Mouse (Mus musculus): ENCODE measurements at regions not wholly inside any gene's neighbourhood (a gene's known extent, or its start where the extent isn't known, plus 50 kb on each side); places are given as distances from the start of the nearest gene placed in this dataset.

GRCm38 (mm10) chr2:39420696-39421095 lies 194.4 kb upstream of the Ppp6c start:
- no peaks in the 10 kb centered on the region for H3K36me3 ChIP-seq
- WGBS, result 95% methylated on average over 18 of the region's 25 CpGs
- no peak overlapping the region for H3K9ac ChIP-seq
- H3K27me3 ChIP-seq, result no peaks in the 10 kb centered on the region
- no peaks in the 10 kb centered on the region for H3K9me3 ChIP-seq
- ATAC-seq (ENCODE audit: insufficient number of reproducible peaks, insufficient read depth, low FRiP score, low TSS enrichment, low read depth), result no peak
- no peaks in the 10 kb centered on the region for H3K4me1 ChIP-seq
- no peak overlapping the region for H3K27ac ChIP-seq
- no peak overlapping the region for H3K4me2 ChIP-seq
- no peak overlapping the region for H3K4me3 ChIP-seq

DNA sequence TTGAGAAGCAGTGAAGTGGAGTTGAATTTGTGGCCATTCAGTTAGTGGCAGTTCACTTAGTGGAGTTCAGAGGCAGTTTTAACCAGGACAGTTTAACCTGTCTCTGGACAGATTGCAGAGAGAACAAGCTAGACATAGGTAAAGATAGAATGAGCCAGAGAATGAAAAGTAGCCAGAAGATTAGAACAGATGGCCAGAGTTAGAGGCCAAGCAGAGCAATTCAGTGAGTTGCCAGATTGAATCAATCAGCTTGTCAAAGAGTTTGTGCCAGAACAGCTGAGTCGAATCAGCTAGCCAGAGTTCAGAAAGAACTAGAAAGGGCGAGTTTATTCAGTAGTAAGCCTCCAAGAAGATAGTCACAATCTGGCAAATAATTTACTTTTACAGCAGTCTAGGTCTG lies 174.1 kb upstream of the Ppp6c start:
- H3K36me3 ChIP-seq, result no peaks in the 10 kb centered on the region
- no peak overlapping the region for H3K27ac ChIP-seq
- H3K4me3 ChIP-seq, result no peak overlapping the region
- H3K27me3 ChIP-seq, result no peaks in the 10 kb centered on the region
- no peak overlapping the region for H3K9ac ChIP-seq
- 13% methylated on average over 2 of the region's 2 CpGs for WGBS
- ATAC-seq (ENCODE audit: insufficient number of reproducible peaks, insufficient read depth, low FRiP score, low TSS enrichment, low read depth), result no peak
- H3K4me2 ChIP-seq, result no peak overlapping the region
- H3K4me1 ChIP-seq, result no peaks in the 10 kb centered on the region
- H3K9me3 ChIP-seq, result no peaks in the 10 kb centered on the region

GRCm38 (mm10) chr2:39399523-39399922 lies 173.3 kb upstream of the Ppp6c start:
- no peaks in the 10 kb centered on the region for H3K27me3 ChIP-seq
- ATAC-seq (ENCODE audit: insufficient number of reproducible peaks, insufficient read depth, low FRiP score, low TSS enrichment, low read depth), result no peak
- no peaks in the 10 kb centered on the region for H3K4me1 ChIP-seq
- H3K9ac ChIP-seq, result no peak overlapping the region
- 73% methylated on average over 2 of the region's 2 CpGs for WGBS
- H3K4me3 ChIP-seq, result no peak overlapping the region
- no peaks in the 10 kb centered on the region for H3K36me3 ChIP-seq
- no peak overlapping the region for H3K4me2 ChIP-seq
- no peak overlapping the region for H3K27ac ChIP-seq
- H3K9me3 ChIP-seq, result no peaks in the 10 kb centered on the region

DNA sequence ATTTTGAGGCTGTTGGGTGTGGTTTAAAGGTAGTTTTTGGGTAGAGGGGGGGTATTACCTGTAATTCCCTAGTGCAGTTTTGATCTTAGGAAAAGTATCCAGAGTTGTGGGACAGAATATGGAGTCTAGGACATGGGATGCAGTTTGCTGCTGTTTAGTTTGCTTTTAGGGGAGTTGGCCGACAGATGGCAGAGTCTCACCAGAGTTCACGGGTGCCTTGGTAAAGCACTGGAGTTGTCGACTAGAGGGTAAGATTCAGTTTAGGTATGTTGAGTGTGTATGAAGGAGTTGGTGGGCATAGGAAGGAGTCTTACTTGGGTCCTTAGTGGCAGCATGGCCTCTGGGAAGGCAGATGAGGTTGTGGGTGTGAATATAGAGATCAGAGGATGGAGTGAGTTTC lies 168.4 kb upstream of the Ppp6c start:
- Histone ChIP-seq H3K36me3 (no peaks in the 10 kb centered on the region), H3K4me2 (no peak overlapping the region), H3K27ac (no peak overlapping the region), H3K9ac (no peak overlapping the region), H3K27me3 (no peaks in the 10 kb centered on the region), H3K4me3 (no peak overlapping the region), H3K9me3 (no peaks in the 10 kb centered on the region), H3K4me1 (no peaks in the 10 kb centered on the region)
- ATAC-seq (ENCODE audit: insufficient number of reproducible peaks, insufficient read depth, low FRiP score, low TSS enrichment, low read depth), result no peak
- 62% methylated on average over 3 of the region's 3 CpGs for WGBS

DNA sequence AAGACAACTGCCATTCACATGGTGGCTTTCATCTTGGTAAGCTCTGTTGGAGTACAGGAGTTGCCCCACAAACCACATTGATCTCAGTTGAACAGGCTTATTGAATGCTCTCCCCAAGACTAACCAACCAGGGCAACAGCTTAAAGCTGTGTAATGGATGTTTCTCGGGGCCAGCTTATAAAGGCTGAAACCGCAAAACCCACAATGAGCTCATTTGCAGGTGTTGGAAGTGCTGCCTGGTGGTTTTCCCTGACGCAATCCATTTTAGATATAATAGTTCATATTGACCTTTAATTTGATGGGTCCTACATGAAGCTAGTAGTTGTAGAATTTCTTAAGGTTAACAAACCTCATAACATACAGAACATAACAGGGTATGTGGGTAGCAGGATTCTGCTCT lies 151.0 kb upstream of the Ppp6c start:
- no peak overlapping the region for H3K9ac ChIP-seq
- no peaks in the 10 kb centered on the region for H3K4me1 ChIP-seq
- WGBS, result 84% methylated on average over 3 of the region's 3 CpGs
- no peaks in the 10 kb centered on the region for H3K27me3 ChIP-seq
- no peak for ATAC-seq (ENCODE audit: insufficient number of reproducible peaks, insufficient read depth, low FRiP score, low TSS enrichment, low read depth)
- H3K4me3 ChIP-seq, result no peak overlapping the region
- H3K36me3 ChIP-seq, result no peaks in the 10 kb centered on the region
- H3K4me2 ChIP-seq, result no peak overlapping the region
- no peaks in the 10 kb centered on the region for H3K9me3 ChIP-seq
- H3K27ac ChIP-seq, result no peak overlapping the region

DNA sequence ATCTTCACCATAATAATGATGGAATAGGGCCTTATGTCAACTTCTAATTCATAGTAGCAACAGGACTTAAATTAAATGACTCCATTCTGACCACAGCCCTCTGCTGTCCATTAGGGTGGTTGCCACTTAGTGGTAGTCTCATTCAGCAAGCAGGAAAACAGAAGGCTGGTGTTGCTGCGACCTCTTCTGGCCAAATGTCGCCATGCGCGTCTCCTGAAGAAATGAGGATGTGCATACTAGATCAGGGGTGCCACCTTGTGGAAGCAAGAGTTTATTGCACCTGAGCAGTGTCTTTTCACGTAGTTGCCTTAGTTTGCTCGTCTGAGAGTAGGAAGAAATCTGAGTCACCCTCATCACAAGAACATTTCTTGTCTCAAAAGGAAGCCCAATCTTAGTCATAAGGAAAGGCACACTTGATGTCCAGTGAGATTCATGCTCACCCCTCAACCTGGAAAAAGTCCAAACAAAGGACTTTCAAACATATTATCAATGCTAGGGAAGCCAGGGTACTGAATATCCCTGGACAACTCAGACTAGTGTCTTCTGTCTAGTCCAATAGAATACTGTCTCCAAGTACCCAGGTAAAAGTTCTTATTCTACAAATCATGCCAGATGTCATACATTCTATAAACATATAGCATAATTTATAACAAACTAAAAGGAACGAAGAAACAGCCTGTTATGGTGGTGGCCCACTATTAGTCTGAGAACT lies 147.0 kb upstream of the Ppp6c start:
- Histone ChIP-seq H3K4me1 (no peaks in the 10 kb centered on the region), H3K9ac (no peak overlapping the region), H3K9me3 (no peaks in the 10 kb centered on the region), H3K4me3 (no peak overlapping the region), H3K36me3 (no peaks in the 10 kb centered on the region), H3K27me3 (no peaks in the 10 kb centered on the region), H3K27ac (no peak overlapping the region), H3K4me2 (no peak overlapping the region)
- 14% methylated on average over 7 of the region's 7 CpGs for WGBS
- no peak for ATAC-seq (ENCODE audit: insufficient number of reproducible peaks, insufficient read depth, low FRiP score, low TSS enrichment, low read depth)

- no peak overlapping the region for H3K9ac ChIP-seq
- no peaks in the 10 kb centered on the region for H3K27me3 ChIP-seq
- no peak for ATAC-seq (ENCODE audit: insufficient number of reproducible peaks, insufficient read depth, low FRiP score, low TSS enrichment, low read depth)
- H3K36me3 ChIP-seq, result no peaks in the 10 kb centered on the region
- no peak overlapping the region for H3K27ac ChIP-seq
- 83% methylated on average over 3 of the region's 3 CpGs for WGBS
- no peak overlapping the region for H3K4me2 ChIP-seq
- no peaks in the 10 kb centered on the region for H3K9me3 ChIP-seq
- H3K4me3 ChIP-seq, result no peak overlapping the region
- H3K4me1 ChIP-seq, result 0 out of 2 replicates have a peak, but pooled peaks cover 4% of the 10 kb centered on the region
These were observed 118.0 kb upstream of the Ppp6c start for GRCm38 (mm10) chr2:39344207-39344606.

DNA sequence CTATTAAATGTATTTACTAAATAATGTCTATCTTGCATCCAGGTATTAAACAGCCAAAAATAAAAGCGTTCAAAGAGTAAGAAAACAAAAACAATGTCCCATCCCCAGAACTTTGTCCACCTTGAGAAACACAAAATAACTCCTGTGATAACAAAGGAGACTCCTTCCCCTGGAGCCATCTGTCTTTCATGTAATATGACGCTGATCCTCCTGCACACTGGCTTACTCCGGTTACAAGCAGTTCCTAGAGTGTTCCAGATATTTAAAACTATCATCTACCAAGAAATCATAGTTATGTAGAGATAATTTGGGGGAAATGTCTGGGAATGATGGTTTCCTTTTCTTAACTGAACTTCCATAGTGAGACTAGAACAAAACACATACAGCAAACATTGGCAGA lies 114.2 kb upstream of the Ppp6c start:
- no peaks in the 10 kb centered on the region for H3K36me3 ChIP-seq
- 21% methylated on average over 3 of the region's 3 CpGs for WGBS
- ATAC-seq (ENCODE audit: insufficient number of reproducible peaks, insufficient read depth, low FRiP score, low TSS enrichment, low read depth), result no peak
- H3K27me3 ChIP-seq, result no peaks in the 10 kb centered on the region
- 0 out of 2 replicates have a peak, but pooled peaks cover 4% of the 10 kb centered on the region for H3K4me1 ChIP-seq
- H3K9ac ChIP-seq, result no peak overlapping the region
- no peak overlapping the region for H3K4me3 ChIP-seq
- H3K4me2 ChIP-seq, result no peak overlapping the region
- H3K27ac ChIP-seq, result no peak overlapping the region
- no peaks in the 10 kb centered on the region for H3K9me3 ChIP-seq

GRCm38 (mm10) chr2:39338832-39339649 lies 112.8 kb upstream of the Ppp6c start:
- ATAC-seq (ENCODE audit: insufficient number of reproducible peaks, insufficient read depth, low FRiP score, low TSS enrichment, low read depth), result no peak
- H3K4me1 ChIP-seq, result 0 out of 2 replicates have a peak, but pooled peaks cover 4% of the 10 kb centered on the region
- H3K9me3 ChIP-seq, result no peaks in the 10 kb centered on the region
- no peak overlapping the region for H3K9ac ChIP-seq
- no peaks in the 10 kb centered on the region for H3K27me3 ChIP-seq
- H3K27ac ChIP-seq, result no peak overlapping the region
- no peak overlapping the region for H3K4me3 ChIP-seq
- no peak overlapping the region for H3K4me2 ChIP-seq
- WGBS, result 68% methylated on average over 9 of the region's 9 CpGs
- no peaks in the 10 kb centered on the region for H3K36me3 ChIP-seq

GRCm38 (mm10) chr2:39337524-39337923 lies 111.3 kb upstream of the Ppp6c start:
- H3K27me3 ChIP-seq, result no peaks in the 10 kb centered on the region
- no peak overlapping the region for H3K4me2 ChIP-seq
- no peak for ATAC-seq (ENCODE audit: insufficient number of reproducible peaks, insufficient read depth, low FRiP score, low TSS enrichment, low read depth)
- H3K36me3 ChIP-seq, result no peaks in the 10 kb centered on the region
- 0 out of 2 replicates have a peak, but pooled peaks cover 4% of the 10 kb centered on the region for H3K4me1 ChIP-seq
- 76% methylated on average over 1 of the region's 1 CpGs for WGBS
- H3K27ac ChIP-seq, result no peak overlapping the region
- H3K9ac ChIP-seq, result no peak overlapping the region
- H3K4me3 ChIP-seq, result no peak overlapping the region
- H3K9me3 ChIP-seq, result no peaks in the 10 kb centered on the region

DNA sequence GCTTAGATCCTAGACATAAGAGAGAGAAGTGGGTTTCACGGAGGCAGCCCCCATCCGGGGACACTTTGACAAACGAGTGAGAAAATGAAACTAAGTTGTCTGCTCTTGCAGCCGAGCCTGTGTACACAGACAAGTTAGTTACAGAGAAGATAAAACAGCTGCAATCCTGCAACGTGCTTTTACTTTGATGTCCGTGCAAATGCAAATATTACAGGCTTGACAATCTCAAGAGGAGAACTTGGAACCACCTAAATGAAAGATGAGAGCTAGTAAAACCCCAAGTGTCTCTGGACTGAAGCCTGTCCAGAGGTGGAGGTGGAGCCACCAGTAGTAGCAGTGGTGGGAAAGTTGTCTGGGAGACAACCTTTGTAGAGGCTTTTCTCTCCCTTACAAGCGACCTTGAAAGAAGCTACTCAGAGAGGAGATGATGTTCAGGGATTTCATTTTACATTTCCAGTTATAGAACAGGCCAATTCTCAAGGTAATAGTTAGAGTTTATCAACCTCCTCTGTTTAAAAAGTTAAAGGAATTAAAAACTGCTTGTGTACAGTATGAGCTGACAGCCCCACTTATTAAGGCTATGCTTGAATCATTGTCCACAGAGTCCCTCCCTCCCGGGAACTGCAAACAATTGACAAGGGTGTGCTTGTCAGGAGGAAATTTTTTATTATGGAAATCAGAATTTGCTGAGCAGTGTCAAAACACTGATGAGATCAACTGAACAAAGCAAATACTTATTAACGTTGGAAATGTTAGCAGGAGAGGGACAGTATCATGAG lies 99.7 kb upstream of the Ppp6c start:
- H3K36me3 ChIP-seq, result no peaks in the 10 kb centered on the region
- H3K27me3 ChIP-seq, result no peaks in the 10 kb centered on the region
- H3K4me2 ChIP-seq, result no peak overlapping the region
- no peaks in the 10 kb centered on the region for H3K4me1 ChIP-seq
- whole genome bisulfite sequencing, result 64% methylated on average over 9 of the region's 9 CpGs
- H3K9me3 ChIP-seq, result no peaks in the 10 kb centered on the region
- no peak overlapping the region for H3K4me3 ChIP-seq
- no peak for ATAC-seq (ENCODE audit: insufficient number of reproducible peaks, insufficient read depth, low FRiP score, low TSS enrichment, low read depth)
- H3K9ac ChIP-seq, result no peak overlapping the region
- no peak overlapping the region for H3K27ac ChIP-seq

Measured in embryonic facial prominence, embryonic 13.5 days (tissue).